Mouse (Mus musculus): ENCODE data around the gene Sdhc.

GRCm38 (mm10) chr1:171195046-171195822 lies 44.8 kb upstream of the Sdhc start:
- TF ChIP-seq GATA1 (IDR thresholded peaks at IDR 0.05; ENCODE audit: low read length) (no peak), TAL1 (IDR thresholded peaks at IDR 0.05; ENCODE audit: low read length) (no peak)
